Mouse (Mus musculus) hindbrain, embryonic 13.5 days (tissue): ENCODE results near the gene F5. TPM values are rescaled to one million over a fixed set of nuclear protein-coding genes. Genes with fewer than 3 reads are reported as not detected.

Experiments used
- ATAC-seq: fragments of 200-750 bp; cut with Nextera tagmentation; 2 replicates; pipeline ENCODE4 v1.8.0; 2017; ENCODE audit warnings: moderate TSS enrichment; ENCODE audit not compliant: low FRiP score
- H3K27ac ChIP-seq: fragments of 300-500 bp; sonication (generic); 2 replicates; pipeline ENCODE4 v1.5.1; 2015; ENCODE audit warnings: inconsistent platforms, mild to moderate bottlenecking, moderate library complexity
- H3K27me3 ChIP-seq: fragments of 300-500 bp; sonication (generic); 2 replicates; pipeline ENCODE4 v1.6.1; 2015; ENCODE audit warnings: mild to moderate bottlenecking, inconsistent platforms
- H3K36me3 ChIP-seq: fragments of 300-500 bp; sonication (generic); 2 replicates; pipeline ENCODE4 v1.6.1; 2015; ENCODE audit warnings: mild to moderate bottlenecking, inconsistent platforms
- H3K4me1 ChIP-seq: fragments of 300-500 bp; sonication (generic); replicated peaks from 2 replicates; pipeline ENCODE4 v1.6.1; 2015; ENCODE audit warnings: inconsistent platforms
- H3K4me2 ChIP-seq: fragments of 300-500 bp; sonication (generic); 2 replicates; pipeline ENCODE4 v1.6.1; 2015; ENCODE audit warnings: inconsistent platforms, mild to moderate bottlenecking, moderate library complexity
- H3K4me3 ChIP-seq: fragments of 300-500 bp; sonication (generic); 2 replicates; pipeline ENCODE4 v1.5.1; 2015; ENCODE audit warnings: mild to moderate bottlenecking, inconsistent platforms
- H3K9ac ChIP-seq: fragments of 300-500 bp; sonication (generic); 2 replicates; pipeline ENCODE4 v1.6.1; 2015; ENCODE audit warnings: mild to moderate bottlenecking, inconsistent platforms
- H3K9me3 ChIP-seq: fragments of 300-500 bp; sonication (generic); 2 replicates; pipeline ENCODE4 v1.6.1; 2016; ENCODE audit warnings: inconsistent platforms
- WGBS: fragments of 180-500 bp; shearing (Covaris S2); methylation state at CpG from one replicate; pipeline ENCODE4 v1.1.7; 2015; 5-methylcytosine and 5-hydroxymethylcytosine counted together
- polyA plus RNA-seq: library from polyadenylated mRNA; unstranded; fragments of >200 nt; fragmentation: Nextera tagmentation; extraction: Ambion mirVana; gene quantifications from 2 replicates; pipeline ENCODE4 v1.2.1, GENCODE M21; 2015

Gene F5
- polyA plus RNA-seq, 1 experiment from 2014 or later, result 0.10 TPM

DNA sequence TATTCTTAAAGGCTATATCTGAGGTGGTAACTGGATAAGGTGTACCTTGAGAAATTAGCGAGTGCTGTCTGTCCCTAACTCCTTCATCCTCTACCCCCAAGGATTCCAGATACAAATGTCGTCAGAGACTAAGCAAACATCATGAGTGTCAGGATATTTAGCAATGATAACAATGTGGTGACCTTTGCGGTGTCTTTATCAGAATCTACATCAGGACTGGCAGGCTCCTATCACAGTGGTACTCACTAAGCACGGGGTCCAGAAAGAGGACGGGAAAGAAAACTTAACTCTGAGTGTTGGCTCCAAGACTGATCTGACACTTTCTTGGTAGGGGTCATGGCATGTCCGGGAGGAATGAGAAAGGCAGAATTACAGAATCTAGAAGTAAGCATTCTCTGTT, 17.5 kb upstream of the F5 start:
- Histone ChIP-seq H3K27me3 (no peaks in the 10 kb centered on the region), H3K4me1 (no peaks in the 10 kb centered on the region), H3K4me3 (no peak overlapping the region), H3K4me2 (no peak overlapping the region), H3K9ac (no peak overlapping the region), H3K9me3 (no peaks in the 10 kb centered on the region), H3K27ac (no peak overlapping the region), H3K36me3 (no peaks in the 10 kb centered on the region)
- ATAC-seq, result no peak
- WGBS, result 87% methylated on average over 6 of the region's 6 CpGs

DNA sequence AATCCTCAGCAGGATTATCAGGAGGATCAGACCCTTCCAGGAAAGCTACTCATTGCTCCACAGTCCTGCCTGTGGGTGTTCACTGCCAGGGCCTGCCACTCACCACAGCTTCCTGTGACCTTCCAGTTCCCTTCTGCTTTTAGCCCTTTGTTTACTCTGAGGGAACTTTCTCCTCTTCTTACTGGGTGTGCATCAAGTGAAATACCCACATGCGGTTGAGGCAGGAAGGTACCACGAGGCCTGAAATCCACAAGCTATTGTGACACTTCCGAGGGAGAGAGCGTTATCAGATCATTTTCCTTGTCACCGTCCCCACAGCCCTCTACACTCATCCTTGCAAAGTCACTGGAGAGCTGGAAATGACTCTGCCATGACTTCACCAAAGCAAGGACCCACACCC, 16.3 kb upstream of the F5 start:
- WGBS, result 78% methylated on average over 5 of the region's 5 CpGs

DNA sequence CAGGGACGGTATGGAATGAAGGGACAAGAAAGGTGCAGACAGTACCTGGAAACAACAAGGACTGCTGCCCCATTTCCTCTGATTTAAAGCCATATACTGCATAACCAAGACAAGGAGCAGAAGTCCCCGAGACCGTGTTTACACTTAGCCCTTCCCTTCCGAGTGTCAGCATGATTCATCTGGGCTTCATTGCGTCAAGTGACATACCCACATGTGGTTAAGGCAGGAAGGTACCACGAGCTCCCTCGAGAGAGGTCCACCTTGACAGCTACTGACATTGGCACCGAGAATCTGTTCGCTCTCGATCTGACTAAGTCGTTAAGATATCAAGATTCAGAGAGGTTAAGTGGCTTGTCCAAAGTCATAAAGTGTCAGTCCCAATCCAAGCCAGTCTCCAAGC, 15.7 kb upstream of the F5 start:
- ATAC-seq, result no peak
- no peaks in the 10 kb centered on the region for H3K4me1 ChIP-seq
- H3K9me3 ChIP-seq, result no peaks in the 10 kb centered on the region
- H3K4me2 ChIP-seq, result no peak overlapping the region
- no peaks in the 10 kb centered on the region for H3K36me3 ChIP-seq
- no peak overlapping the region for H3K27ac ChIP-seq
- 88% methylated on average over 11 of the region's 11 CpGs for WGBS
- no peak overlapping the region for H3K9ac ChIP-seq
- no peak overlapping the region for H3K4me3 ChIP-seq
- H3K27me3 ChIP-seq, result no peaks in the 10 kb centered on the region

More for the DNA sequence above, 16.3 kb upstream of the F5 start:
- Histone ChIP-seq H3K27me3 (no peaks in the 10 kb centered on the region), H3K4me1 (no peaks in the 10 kb centered on the region), H3K9ac (no peak overlapping the region), H3K9me3 (no peaks in the 10 kb centered on the region), H3K36me3 (no peaks in the 10 kb centered on the region), H3K4me2 (no peak overlapping the region), H3K4me3 (no peak overlapping the region), H3K27ac (no peak overlapping the region)
- no peak for ATAC-seq

DNA sequence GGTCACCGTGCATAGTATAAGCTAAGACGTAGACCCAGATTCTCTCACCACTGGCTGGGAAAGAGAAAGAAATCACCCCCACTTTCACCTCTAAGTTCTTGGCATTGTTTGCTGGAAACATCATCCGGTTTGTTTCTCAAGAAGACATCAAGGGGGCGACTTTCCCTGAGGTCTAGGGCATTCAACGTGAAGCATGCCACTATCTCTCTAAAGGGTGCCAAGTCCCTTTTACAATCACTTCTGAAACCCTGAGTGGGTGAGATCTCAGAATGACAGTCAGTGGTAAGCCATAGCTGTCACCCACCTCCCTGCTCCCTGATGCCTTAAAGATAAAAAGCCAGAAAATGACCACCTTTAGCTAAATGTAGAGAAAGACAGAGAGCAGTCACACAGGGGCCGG, 15.0 kb upstream of the F5 start:
- no peak for ATAC-seq
- Histone ChIP-seq H3K4me2 (no peak overlapping the region), H3K9ac (no peak overlapping the region), H3K9me3 (no peaks in the 10 kb centered on the region), H3K27me3 (no peaks in the 10 kb centered on the region), H3K4me3 (no peak overlapping the region), H3K27ac (no peak overlapping the region), H3K36me3 (no peaks in the 10 kb centered on the region), H3K4me1 (no peaks in the 10 kb centered on the region)
- WGBS, result 79% methylated on average over 6 of the region's 6 CpGs

DNA sequence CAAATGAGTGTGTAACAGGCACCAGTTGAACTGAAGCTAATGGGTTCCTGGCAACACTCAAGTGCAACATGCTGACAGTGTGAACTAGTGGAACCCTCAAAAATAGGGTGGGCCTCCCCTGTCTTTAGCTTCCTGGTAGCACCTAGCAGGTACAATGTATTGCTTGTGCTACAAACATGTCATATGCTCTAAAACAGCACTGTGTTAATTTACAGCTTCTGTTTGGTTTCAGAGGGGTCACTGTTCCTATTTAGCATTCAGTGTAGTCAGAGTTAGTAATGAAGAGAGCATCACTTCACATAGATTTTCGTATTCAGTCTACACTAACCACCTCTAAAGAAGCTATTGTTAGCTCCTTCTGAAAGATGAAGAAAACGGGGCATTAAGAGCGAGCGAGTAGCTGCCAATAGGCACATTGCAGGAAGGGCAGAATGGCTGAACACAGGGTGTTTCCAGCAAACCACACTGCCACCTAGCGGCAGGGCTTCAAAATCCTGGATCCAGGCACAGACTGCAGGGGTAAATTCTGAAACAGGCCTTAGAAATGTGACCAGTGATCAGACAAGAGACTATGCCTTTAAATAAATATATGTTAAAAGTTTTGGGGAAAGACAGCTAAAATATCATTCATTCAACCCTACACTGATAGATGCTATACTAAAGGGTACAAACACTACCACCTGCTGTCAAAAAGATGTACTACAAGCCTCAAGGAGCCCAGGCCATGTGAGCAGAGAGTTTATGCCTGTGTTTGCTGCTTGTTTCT, 13.1 kb upstream of the F5 start:
- Histone ChIP-seq H3K27ac (no peak overlapping the region), H3K4me1 (no peaks in the 10 kb centered on the region), H3K4me2 (peak overlapping the region; percentile 23; the same call in 1 of the 2 replicates), H3K9ac (no peak overlapping the region), H3K27me3 (no peaks in the 10 kb centered on the region), H3K9me3 (no peaks in the 10 kb centered on the region), H3K4me3 (no peak overlapping the region), H3K36me3 (no peaks in the 10 kb centered on the region)
- WGBS, result 5% methylated on average over 5 of the region's 5 CpGs
- peak; percentile 81 for ATAC-seq

DNA sequence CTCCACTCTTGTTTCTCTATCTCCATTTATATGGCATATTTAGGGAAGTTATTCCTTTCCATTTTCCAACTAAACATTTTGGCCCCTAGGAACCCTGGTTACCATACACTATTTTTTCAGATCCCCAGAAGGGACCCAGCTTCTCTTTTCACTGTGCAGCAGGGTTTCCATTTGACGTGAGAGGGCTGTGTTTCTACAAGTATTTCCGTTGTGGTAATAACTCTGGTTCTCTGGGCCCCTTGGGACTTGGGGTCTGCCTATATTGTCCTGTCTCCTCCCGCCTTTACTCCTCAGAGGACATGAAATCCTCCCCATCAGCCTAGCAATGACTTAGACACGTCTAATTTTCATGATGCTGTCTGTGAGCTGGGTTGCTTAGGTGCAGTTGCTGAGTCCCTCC, 12.2 kb upstream of the F5 start:
- no peaks in the 10 kb centered on the region for H3K4me1 ChIP-seq
- no peaks in the 10 kb centered on the region for H3K9me3 ChIP-seq
- no peak overlapping the region for H3K27ac ChIP-seq
- 77% methylated on average over 4 of the region's 4 CpGs for WGBS
- H3K4me2 ChIP-seq, result no peak overlapping the region
- no peaks in the 10 kb centered on the region for H3K36me3 ChIP-seq
- ATAC-seq, result no peak
- no peak overlapping the region for H3K9ac ChIP-seq
- no peak overlapping the region for H3K4me3 ChIP-seq
- no peaks in the 10 kb centered on the region for H3K27me3 ChIP-seq

DNA sequence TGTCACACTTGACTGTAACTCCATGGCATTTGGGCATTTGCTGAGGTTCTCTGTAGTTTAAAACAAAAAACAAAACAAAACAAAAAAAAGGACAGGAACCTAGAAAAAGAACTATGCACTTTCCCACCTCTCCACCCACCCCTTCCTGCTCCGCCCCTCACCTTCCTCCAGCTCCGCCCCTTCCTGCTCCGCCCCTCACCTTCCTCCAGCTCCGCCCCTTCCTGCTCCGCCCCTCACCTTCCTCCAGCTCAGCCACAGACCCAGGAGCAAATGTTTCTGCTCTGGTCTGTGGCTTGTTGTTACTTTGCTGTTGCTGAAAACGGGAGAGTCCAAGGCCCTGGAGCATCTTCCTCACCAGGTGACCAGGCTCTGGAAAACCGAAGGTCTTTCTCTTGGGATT, 2.6 kb upstream of the F5 start:
- 96% methylated on average over 7 of the region's 7 CpGs for WGBS
- no peaks in the 10 kb centered on the region for H3K27me3 ChIP-seq
- no peak overlapping the region for H3K9ac ChIP-seq
- no peak for ATAC-seq
- H3K36me3 ChIP-seq, result no peaks in the 10 kb centered on the region
- no peak overlapping the region for H3K27ac ChIP-seq
- no peak overlapping the region for H3K4me3 ChIP-seq
- H3K4me1 ChIP-seq, result peaks cover 5% of the 10 kb centered on the region
- no peak overlapping the region for H3K4me2 ChIP-seq
- H3K9me3 ChIP-seq, result no peaks in the 10 kb centered on the region

DNA sequence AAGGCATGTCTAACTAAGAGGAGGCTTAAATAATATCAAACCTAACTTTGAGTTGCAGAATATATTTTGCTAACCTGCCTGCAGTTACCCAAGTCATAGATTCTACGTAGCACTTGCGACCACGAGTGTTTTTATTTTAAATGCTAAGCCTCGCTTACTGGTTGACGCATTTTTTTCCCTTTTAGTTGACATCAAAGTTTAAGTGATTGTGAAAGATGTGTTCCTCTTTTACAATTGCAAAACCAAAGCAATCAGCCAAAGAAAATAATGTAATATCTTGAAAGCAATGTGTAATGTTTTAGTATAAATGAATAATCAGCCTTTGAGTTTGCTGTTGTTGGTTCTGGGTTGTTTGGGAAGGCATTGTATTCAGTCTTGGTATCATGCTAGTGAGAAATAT, 1.2 kb downstream of the F5 start:
- Histone ChIP-seq H3K27ac (no peak overlapping the region), H3K9ac (no peak overlapping the region), H3K4me1 (peaks cover 5% of the 10 kb centered on the region), H3K27me3 (no peaks in the 10 kb centered on the region), H3K9me3 (no peaks in the 10 kb centered on the region), H3K4me2 (no peak overlapping the region), H3K4me3 (no peak overlapping the region), H3K36me3 (no peaks in the 10 kb centered on the region)
- no peak for ATAC-seq
- 95% methylated on average over 5 of the region's 5 CpGs for WGBS

DNA sequence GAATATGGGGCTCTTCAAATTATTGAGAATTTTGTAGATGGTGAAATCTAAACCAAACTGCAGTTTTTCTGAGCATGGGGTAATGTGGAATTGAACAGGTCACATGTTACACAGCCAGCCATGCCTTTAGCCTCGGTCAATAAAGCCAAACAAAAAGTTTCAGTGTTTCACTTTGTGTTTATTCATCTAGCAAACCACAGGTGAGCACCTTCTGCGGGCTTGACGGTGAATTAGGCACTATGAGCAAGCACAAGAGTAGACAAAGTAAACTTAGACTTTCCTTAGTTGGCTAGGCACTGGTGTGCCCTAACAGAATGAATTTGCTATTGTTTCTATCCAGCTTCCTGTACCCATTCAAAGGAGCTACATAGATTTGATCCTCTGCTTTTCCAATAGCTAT, 3.3 kb downstream of the F5 start:
- no peak overlapping the region for H3K4me3 ChIP-seq
- no peak for ATAC-seq
- no peaks in the 10 kb centered on the region for H3K9me3 ChIP-seq
- H3K4me2 ChIP-seq, result no peak overlapping the region
- H3K36me3 ChIP-seq, result no peaks in the 10 kb centered on the region
- H3K27me3 ChIP-seq, result no peaks in the 10 kb centered on the region
- no peak overlapping the region for H3K9ac ChIP-seq
- no peak overlapping the region for H3K27ac ChIP-seq
- 94% methylated on average over 3 of the region's 3 CpGs for WGBS
- peaks cover 5% of the 10 kb centered on the region for H3K4me1 ChIP-seq

DNA sequence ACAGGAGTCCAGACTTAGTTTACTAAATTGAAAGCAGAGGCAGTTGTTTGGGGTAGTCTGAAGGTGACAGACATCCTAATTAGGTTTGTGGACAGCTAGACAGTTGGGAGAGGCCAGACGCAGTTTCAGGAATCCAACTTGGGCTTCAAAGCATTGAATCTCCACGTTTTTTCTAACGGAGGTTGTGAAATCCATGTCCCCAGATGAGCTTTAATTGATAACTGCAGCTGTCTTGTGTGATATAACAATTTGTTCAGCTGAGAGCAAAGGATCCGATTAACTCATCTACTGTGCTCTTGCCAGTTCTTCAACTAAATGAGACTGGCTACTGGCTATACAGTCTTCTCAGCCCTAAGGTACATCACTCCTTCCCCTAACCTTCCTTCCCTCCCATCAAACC, 6.9 kb downstream of the F5 start:
- ATAC-seq, result no peak
- H3K27ac ChIP-seq, result no peak overlapping the region
- WGBS, result 75% methylated on average over 4 of the region's 4 CpGs
- no peaks in the 10 kb centered on the region for H3K4me1 ChIP-seq
- H3K9me3 ChIP-seq, result no peaks in the 10 kb centered on the region
- H3K36me3 ChIP-seq, result no peaks in the 10 kb centered on the region
- H3K4me3 ChIP-seq, result no peak overlapping the region
- H3K9ac ChIP-seq, result no peak overlapping the region
- H3K27me3 ChIP-seq, result no peaks in the 10 kb centered on the region
- no peak overlapping the region for H3K4me2 ChIP-seq

DNA sequence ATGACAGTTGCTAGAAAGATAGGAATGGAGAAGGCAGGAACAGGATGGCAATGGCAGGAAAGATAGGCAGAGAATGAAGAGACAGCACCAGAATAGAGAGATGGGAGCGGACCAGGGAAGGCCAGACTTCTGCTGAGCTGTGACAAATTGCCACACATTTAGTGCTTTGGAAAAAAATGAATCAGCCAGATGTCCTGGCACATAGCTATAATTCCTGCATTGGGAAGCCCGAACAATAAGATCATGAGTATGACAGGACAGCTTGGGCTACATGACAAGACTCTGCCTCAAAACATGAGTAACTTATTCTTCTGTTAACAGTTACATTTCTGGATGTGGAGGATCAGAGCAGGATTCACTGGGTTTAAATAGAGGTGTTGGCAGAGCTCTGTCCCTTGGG, 8.1 kb downstream of the F5 start:
- Histone ChIP-seq H3K4me1 (no peaks in the 10 kb centered on the region), H3K27me3 (no peaks in the 10 kb centered on the region), H3K4me2 (no peak overlapping the region), H3K36me3 (no peaks in the 10 kb centered on the region), H3K9ac (no peak overlapping the region), H3K27ac (no peak overlapping the region), H3K4me3 (no peak overlapping the region), H3K9me3 (no peaks in the 10 kb centered on the region)
- WGBS, result 85% methylated on average over 2 of the region's 2 CpGs
- no peak for ATAC-seq

DNA sequence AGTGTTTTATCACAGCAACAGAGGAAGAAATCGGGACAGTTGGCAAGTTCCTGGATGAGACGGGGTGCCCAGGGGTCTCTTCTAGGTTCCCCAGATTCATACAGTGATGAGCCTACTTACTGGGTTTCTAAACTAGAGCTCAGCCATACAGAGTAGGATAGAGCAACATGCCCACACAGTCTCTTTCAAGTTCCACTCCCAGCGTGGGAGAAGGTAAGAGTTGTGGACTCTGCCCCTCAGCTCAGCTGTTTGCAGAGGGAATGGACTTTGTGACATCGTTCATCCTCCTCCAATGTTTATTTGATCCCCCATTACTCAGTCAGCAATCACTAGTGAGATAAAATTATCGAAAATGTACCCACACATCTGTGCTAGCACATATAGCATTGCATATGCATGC, 11.1 kb downstream of the F5 start:
- no peak overlapping the region for H3K4me3 ChIP-seq

DNA sequence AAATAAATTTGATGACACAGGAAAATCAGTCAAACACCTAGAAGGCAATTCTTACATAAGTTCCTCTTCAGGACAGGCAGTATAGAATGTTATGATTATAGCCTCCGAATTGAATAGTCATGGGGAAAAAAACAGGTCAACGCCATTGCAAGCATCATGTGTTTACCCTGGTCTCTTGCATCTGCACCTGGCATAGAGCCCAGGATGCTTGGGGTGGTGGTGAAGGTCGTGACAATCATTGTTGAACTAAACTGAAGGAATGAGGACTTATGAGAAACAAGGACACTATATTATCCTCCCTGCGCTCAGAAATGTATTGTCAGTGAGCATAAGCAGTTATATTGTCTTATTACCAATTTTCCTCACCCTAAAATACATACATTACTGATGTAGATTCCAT, 17.2 kb downstream of the F5 start:
- whole genome bisulfite sequencing, result 81% methylated on average over 4 of the region's 4 CpGs
- no peak for ATAC-seq
- Histone ChIP-seq H3K9ac (no peak overlapping the region), H3K4me3 (no peak overlapping the region), H3K27ac (no peak overlapping the region), H3K27me3 (no peaks in the 10 kb centered on the region), H3K9me3 (no peaks in the 10 kb centered on the region), H3K36me3 (no peaks in the 10 kb centered on the region), H3K4me1 (no peaks in the 10 kb centered on the region), H3K4me2 (no peak overlapping the region)

More for the DNA sequence above, 11.1 kb downstream of the F5 start:
- Histone ChIP-seq H3K9me3 (no peaks in the 10 kb centered on the region), H3K27ac (no peak overlapping the region), H3K27me3 (no peaks in the 10 kb centered on the region), H3K4me1 (no peaks in the 10 kb centered on the region), H3K36me3 (no peaks in the 10 kb centered on the region), H3K9ac (no peak overlapping the region), H3K4me2 (no peak overlapping the region)
- no peak for ATAC-seq
- 90% methylated on average over 5 of the region's 5 CpGs for whole genome bisulfite sequencing
